Mouse (Mus musculus): ENCODE measurements around the gene Itga2b.

DNA sequence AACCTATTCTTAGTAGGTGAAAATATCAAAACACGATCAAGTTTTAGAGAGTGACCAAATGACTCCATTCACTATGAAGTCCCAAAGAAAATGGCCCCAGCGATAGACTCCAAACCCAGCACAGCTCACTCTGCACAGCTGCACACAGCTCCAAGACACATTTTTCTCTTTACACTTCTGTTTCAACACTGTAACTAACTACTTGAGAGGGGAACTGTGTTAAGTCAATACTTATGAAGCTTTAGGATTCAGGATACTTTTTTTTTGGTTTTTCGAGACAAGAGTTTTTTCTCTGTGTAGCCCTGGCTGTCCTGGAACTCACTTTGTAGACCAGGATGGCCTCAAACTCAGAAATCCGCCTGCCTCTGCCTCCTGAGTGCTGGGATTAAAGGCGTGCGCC is 25.2 kb upstream of the Itga2b start:
- TF ChIP-seq CTCF (IDR thresholded peaks at IDR 0.05; ENCODE audit: low read depth, low read length) (no peak), EP300 (IDR thresholded peaks at IDR 0.05; ENCODE audit: insufficient read depth, low read depth, low read length) (no peak), POLR2A (IDR thresholded peaks at IDR 0.05; ENCODE audit: insufficient read depth, low read length) (no peak)
